Mouse (Mus musculus): Measurements from ENCODE around the gene Larp4b. TPM values are rescaled to one million over a fixed set of nuclear protein-coding genes. Genes with fewer than 3 reads are reported as not detected.

Larp4b gene
- total and polyA plus RNA-seq, 2 experiments from 2014 or later = 31.7 to 82.6 TPM

GRCm38 (mm10) chr13:9187156-9187555 is 93.5 kb downstream of the Larp4b start:
- DNase-seq (no peak), ATAC-seq (0 out of 2 replicates have a peak, but pooled peaks have one; percentile 19)
- 0 out of 2 replicates have a peak, but pooled peaks cover 3% of the 10 kb centered on the region for H3K36me3 ChIP-seq (ENCODE audit: insufficient read depth)
- no peak overlapping the region for H3K4me2 ChIP-seq (ENCODE audit: low read depth)
- no peak for TF ChIP-seq CTCF (IDR thresholded peaks at IDR 0.05; ENCODE audit: low read depth)
- H3K9ac ChIP-seq = no peak overlapping the region
- no peaks in the 10 kb centered on the region for H3K27me3 ChIP-seq (ENCODE audit: insufficient read depth, low read length)
- WGBS = 24% methylated on average over 7 of the region's 7 CpGs
- no peaks in the 10 kb centered on the region for H3K9me3 ChIP-seq (ENCODE audit: low read length)
- no peak overlapping the region for H3K27ac ChIP-seq (ENCODE audit: low read depth, low read length)
- H3K4me1 ChIP-seq (ENCODE audit: insufficient read depth) = no peaks in the 10 kb centered on the region
- no peak overlapping the region for H3K4me3 ChIP-seq (ENCODE audit: low read depth, low read length)

- Histone ChIP-seq H3K4me2 (ENCODE audit: low read depth) (peak overlapping the region; percentile 23; the same call in 1 of the 2 replicates), H3K27ac (ENCODE audit: low read depth, low read length) (no peak overlapping the region), H3K36me3 (ENCODE audit: insufficient read depth) (0 out of 2 replicates have a peak, but pooled peaks cover 3% of the 10 kb centered on the region), H3K4me3 (ENCODE audit: low read depth, low read length) (no peak overlapping the region), H3K9ac (no peak overlapping the region), H3K9me3 (ENCODE audit: low read length) (no peaks in the 10 kb centered on the region), H3K4me1 (ENCODE audit: insufficient read depth) (no peaks in the 10 kb centered on the region), H3K27me3 (ENCODE audit: insufficient read depth, low read length) (no peaks in the 10 kb centered on the region)
- ATAC-seq = peak; percentile 30
- no peak for TF ChIP-seq CTCF (IDR thresholded peaks at IDR 0.05; ENCODE audit: low read depth)
- peak; percentile 49 for DNase-seq
- 26% methylated on average over 22 of the region's 22 CpGs for WGBS
These were observed 94.2 kb downstream of the Larp4b start for GRCm38 (mm10) chr13:9187566-9188530.

GRCm38 (mm10) chr13:9189481-9189880 is 95.8 kb downstream of the Larp4b start:
- DNase-seq (no peak), ATAC-seq (no peak)
- no peak overlapping the region for H3K9ac ChIP-seq
- no peak for TF ChIP-seq CTCF (IDR thresholded peaks at IDR 0.05; ENCODE audit: low read depth)
- H3K36me3 ChIP-seq (ENCODE audit: insufficient read depth) = 0 out of 2 replicates have a peak, but pooled peaks cover 3% of the 10 kb centered on the region
- 86% methylated on average over 5 of the region's 5 CpGs for WGBS
- no peaks in the 10 kb centered on the region for H3K9me3 ChIP-seq (ENCODE audit: low read length)
- no peak overlapping the region for H3K27ac ChIP-seq (ENCODE audit: low read depth, low read length)
- no peaks in the 10 kb centered on the region for H3K27me3 ChIP-seq (ENCODE audit: insufficient read depth, low read length)
- H3K4me1 ChIP-seq (ENCODE audit: insufficient read depth) = no peaks in the 10 kb centered on the region
- no peak overlapping the region for H3K4me3 ChIP-seq (ENCODE audit: low read depth, low read length)
- no peak overlapping the region for H3K4me2 ChIP-seq (ENCODE audit: low read depth)

GRCm38 (mm10) chr13:9191172-9192140 is 97.8 kb downstream of the Larp4b start:
- Histone ChIP-seq H3K4me1 (ENCODE audit: insufficient read depth) (no peaks in the 10 kb centered on the region), H3K36me3 (ENCODE audit: insufficient read depth) (no peaks in the 10 kb centered on the region), H3K4me3 (ENCODE audit: low read depth, low read length) (no peak overlapping the region), H3K27me3 (ENCODE audit: insufficient read depth, low read length) (no peaks in the 10 kb centered on the region), H3K9me3 (ENCODE audit: low read length) (no peaks in the 10 kb centered on the region), H3K9ac (no peak overlapping the region), H3K4me2 (ENCODE audit: low read depth) (no peak overlapping the region), H3K27ac (ENCODE audit: low read depth, low read length) (no peak overlapping the region)
- WGBS = 45% methylated on average over 15 of the region's 15 CpGs
- DNase-seq (no peak), ATAC-seq (peak; percentile 34; the same call in 1 of the 2 replicates)
- no peak for TF ChIP-seq CTCF (IDR thresholded peaks at IDR 0.05; ENCODE audit: low read depth)

GRCm38 (mm10) chr13:9192797-9193330 is 99.2 kb downstream of the Larp4b start:
- Histone ChIP-seq H3K9ac (no peak overlapping the region), H3K4me1 (ENCODE audit: insufficient read depth) (no peaks in the 10 kb centered on the region), H3K4me2 (ENCODE audit: low read depth) (no peak overlapping the region), H3K4me3 (ENCODE audit: low read depth, low read length) (no peak overlapping the region), H3K9me3 (ENCODE audit: low read length) (no peaks in the 10 kb centered on the region), H3K27me3 (ENCODE audit: insufficient read depth, low read length) (no peaks in the 10 kb centered on the region), H3K36me3 (ENCODE audit: insufficient read depth) (no peaks in the 10 kb centered on the region), H3K27ac (ENCODE audit: low read depth, low read length) (no peak overlapping the region)
- TF ChIP-seq CTCF (IDR thresholded peaks at IDR 0.05; ENCODE audit: low read depth) = no peak
- no peak for DNase-seq
- 0 out of 2 replicates have a peak, but pooled peaks have one; percentile 17 for ATAC-seq
- WGBS = 37% methylated on average over 9 of the region's 9 CpGs

- ATAC-seq (no peak), DNase-seq (no peak)
- Histone ChIP-seq H3K9me3 (ENCODE audit: low read length) (no peaks in the 10 kb centered on the region), H3K27me3 (ENCODE audit: insufficient read depth, low read length) (no peaks in the 10 kb centered on the region), H3K27ac (ENCODE audit: low read depth, low read length) (no peak overlapping the region), H3K36me3 (ENCODE audit: insufficient read depth) (no peaks in the 10 kb centered on the region), H3K4me2 (ENCODE audit: low read depth) (no peak overlapping the region), H3K4me3 (ENCODE audit: low read depth, low read length) (no peak overlapping the region), H3K4me1 (ENCODE audit: insufficient read depth) (no peaks in the 10 kb centered on the region), H3K9ac (no peak overlapping the region)
- peak; percentile 30; the same call in 1 of the 2 replicates for TF ChIP-seq CTCF (IDR thresholded peaks at IDR 0.05; ENCODE audit: low read depth)
- WGBS = 80% methylated on average over 4 of the region's 4 CpGs
These were observed 101.0 kb downstream of the Larp4b start for GRCm38 (mm10) chr13:9194656-9195055.

Data from forebrain, postnatal 0 days (tissue).